Mouse (Mus musculus): ENCODE data around the gene Akap13. TPM values are rescaled to one million over a fixed set of nuclear protein-coding genes. Genes with fewer than 3 reads are reported as not detected.
A peak's percentile ranks its signal among the peaks of the same experiment; 100 is the strongest.

Gene Akap13
- polyA plus RNA-seq, 1 experiment from 2014 or later, result 46.1 TPM

DNA sequence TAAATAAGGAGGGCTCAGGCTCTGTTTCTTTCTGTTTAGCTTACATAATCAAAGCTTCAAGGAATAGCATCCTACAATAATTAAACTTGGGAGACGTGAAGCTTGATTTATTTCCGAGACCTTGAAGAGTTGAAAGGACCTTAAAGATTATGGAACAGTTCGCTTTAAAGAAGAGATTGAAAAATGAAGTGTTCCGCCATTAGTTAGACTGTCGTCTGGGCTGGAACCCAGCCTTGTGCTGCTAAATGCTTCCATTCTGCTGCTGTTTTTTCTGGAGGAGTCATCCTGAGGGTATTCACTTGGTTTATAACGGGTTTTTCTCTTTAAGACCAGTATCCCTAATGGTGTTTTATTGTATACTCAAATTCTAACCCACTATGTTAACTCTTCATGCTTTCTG is 164.5 kb downstream of the Akap13 start:
- Histone ChIP-seq H3K9ac (no peak overlapping the region), H3K27ac (replicated peaks) (no peak overlapping the region), H3K4me1 (no peaks in the 10 kb centered on the region), H3K4me2 (replicated peaks) (no peak overlapping the region), H3K4me3 (replicated peaks) (no peak overlapping the region), H3K27me3 (no peaks in the 10 kb centered on the region), H3K9me3 (replicated peaks) (no peaks in the 10 kb centered on the region), H3K36me3 (0 out of 2 replicates have a peak, but pooled peaks cover 3% of the 10 kb centered on the region)
- ATAC-seq (ENCODE audit: insufficient number of reproducible peaks, low FRiP score, low TSS enrichment, low read depth), result no peak
- 73% methylated on average over 6 of the region's 6 CpGs for WGBS

DNA sequence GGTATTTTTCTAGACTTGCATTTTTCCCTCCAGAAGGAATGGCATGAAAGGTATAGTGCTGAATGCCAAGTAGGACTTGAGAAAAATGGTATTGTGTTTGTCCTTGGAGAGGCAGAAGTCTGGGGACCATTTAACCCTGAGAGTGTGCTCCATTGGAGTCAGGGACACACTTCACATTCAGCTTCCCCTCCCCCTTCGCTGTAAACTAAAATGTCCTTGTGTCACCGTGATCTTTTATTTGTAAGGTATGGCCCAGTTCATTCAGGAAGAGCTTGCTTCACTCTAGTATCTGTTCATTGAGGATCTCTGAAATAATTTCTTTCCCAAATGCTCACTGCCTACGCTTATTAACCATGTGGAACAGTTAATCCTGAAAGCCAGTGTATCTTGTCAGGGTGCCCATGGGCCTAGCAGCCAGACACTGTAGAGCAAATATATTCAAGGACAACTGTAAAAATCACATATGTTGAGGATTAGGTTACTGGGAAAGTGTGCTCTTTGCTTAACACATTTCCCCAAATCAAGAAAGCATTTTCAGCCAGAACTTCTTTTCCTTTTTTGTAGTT is 165.1 kb downstream of the Akap13 start:
- 76% methylated on average over 3 of the region's 3 CpGs for WGBS
- ATAC-seq (ENCODE audit: insufficient number of reproducible peaks, low FRiP score, low TSS enrichment, low read depth), result no peak
- 0 out of 2 replicates have a peak, but pooled peaks cover 3% of the 10 kb centered on the region for H3K36me3 ChIP-seq
- H3K4me1 ChIP-seq, result no peaks in the 10 kb centered on the region
- no peak overlapping the region for H3K4me2 ChIP-seq (replicated peaks)
- H3K27ac ChIP-seq (replicated peaks), result no peak overlapping the region; the same call in 1 of the 2 replicates
- no peaks in the 10 kb centered on the region for H3K9me3 ChIP-seq (replicated peaks)
- no peak overlapping the region for H3K9ac ChIP-seq
- no peaks in the 10 kb centered on the region for H3K27me3 ChIP-seq
- H3K4me3 ChIP-seq (replicated peaks), result no peak overlapping the region

DNA sequence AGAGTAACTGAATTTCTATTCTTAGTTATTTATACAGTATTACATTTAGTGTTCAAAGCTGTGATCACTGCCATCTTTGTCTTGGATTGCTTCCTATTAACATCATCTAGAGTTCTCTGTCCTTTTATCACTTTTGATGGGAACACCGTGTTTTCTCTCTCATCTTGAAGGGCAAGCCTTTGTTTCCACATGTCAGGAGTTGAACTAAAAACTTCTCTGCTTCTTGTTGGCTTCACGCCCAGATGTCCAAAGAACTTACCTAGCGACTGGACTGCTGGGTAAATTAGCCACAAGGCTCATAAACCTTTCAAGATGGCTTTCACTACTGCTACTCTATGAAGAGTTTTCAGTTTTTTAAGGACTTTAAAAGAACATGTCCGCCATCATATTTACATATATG is 165.6 kb downstream of the Akap13 start:
- Histone ChIP-seq H3K9me3 (replicated peaks) (no peaks in the 10 kb centered on the region), H3K4me1 (no peaks in the 10 kb centered on the region), H3K4me3 (replicated peaks) (no peak overlapping the region), H3K36me3 (0 out of 2 replicates have a peak, but pooled peaks cover 3% of the 10 kb centered on the region), H3K27me3 (no peaks in the 10 kb centered on the region), H3K9ac (no peak overlapping the region), H3K4me2 (replicated peaks) (no peak overlapping the region), H3K27ac (replicated peaks) (no peak overlapping the region; the same call in 1 of the 2 replicates)
- no peak for ATAC-seq (ENCODE audit: insufficient number of reproducible peaks, low FRiP score, low TSS enrichment, low read depth)
- WGBS, result 82% methylated on average over 4 of the region's 4 CpGs

DNA sequence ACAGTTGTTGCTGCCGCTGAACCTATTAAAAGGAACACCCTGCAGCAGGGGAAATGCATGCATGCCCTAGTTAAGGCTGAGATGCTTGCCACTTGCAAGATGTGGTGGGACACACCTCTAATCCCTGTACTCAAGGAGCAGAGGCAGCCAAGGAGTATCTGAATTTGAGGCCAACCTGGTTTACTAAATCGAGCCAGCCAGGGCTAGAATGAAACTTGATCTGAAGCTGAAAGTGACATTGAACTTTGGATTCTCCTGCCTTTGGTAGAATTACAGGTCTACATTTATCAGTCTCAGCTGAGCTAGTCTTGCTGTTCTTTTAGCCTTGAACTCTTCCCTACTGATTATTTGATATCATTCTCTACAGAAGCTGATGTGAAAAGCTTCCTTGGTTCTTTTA is 172.5 kb downstream of the Akap13 start:
- no peaks in the 10 kb centered on the region for H3K9me3 ChIP-seq (replicated peaks)
- H3K27me3 ChIP-seq, result no peaks in the 10 kb centered on the region
- H3K4me1 ChIP-seq, result 0 out of 2 replicates have a peak, but pooled peaks cover 12% of the 10 kb centered on the region
- no peak overlapping the region for H3K4me3 ChIP-seq (replicated peaks)
- H3K36me3 ChIP-seq, result no peaks in the 10 kb centered on the region
- 38% methylated on average over 2 of the region's 2 CpGs for WGBS
- H3K27ac ChIP-seq (replicated peaks), result no peak overlapping the region
- H3K9ac ChIP-seq, result no peak overlapping the region
- H3K4me2 ChIP-seq (replicated peaks), result no peak overlapping the region
- no peak for ATAC-seq (ENCODE audit: insufficient number of reproducible peaks, low FRiP score, low TSS enrichment, low read depth)

DNA sequence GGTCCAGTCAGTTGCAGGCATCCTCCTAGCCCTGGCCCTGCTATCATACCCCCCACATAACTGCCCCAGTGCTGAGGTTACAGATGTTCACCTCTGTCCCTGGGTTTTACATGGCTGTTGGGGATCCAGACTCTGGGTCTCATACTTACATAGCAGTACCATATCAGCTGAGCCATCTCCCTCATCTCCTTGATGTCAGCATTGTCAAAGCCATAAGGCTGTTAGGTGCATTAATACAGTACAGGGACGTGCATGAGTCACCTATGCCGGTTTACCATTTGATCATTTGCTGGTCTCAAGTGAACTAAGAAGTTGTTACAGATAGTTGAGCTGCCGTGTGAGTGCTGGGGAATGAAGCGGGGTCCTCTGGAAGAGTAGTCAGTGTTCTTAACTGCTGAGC is 174.3 kb downstream of the Akap13 start:
- Histone ChIP-seq H3K4me1 (0 out of 2 replicates have a peak, but pooled peaks cover 13% of the 10 kb centered on the region), H3K4me3 (replicated peaks) (no peak overlapping the region), H3K36me3 (no peaks in the 10 kb centered on the region), H3K9me3 (replicated peaks) (no peaks in the 10 kb centered on the region), H3K9ac (no peak overlapping the region), H3K27me3 (no peaks in the 10 kb centered on the region), H3K4me2 (replicated peaks) (no peak overlapping the region), H3K27ac (replicated peaks) (no peak overlapping the region)
- 82% methylated on average over 4 of the region's 4 CpGs for WGBS
- ATAC-seq (ENCODE audit: insufficient number of reproducible peaks, low FRiP score, low TSS enrichment, low read depth), result no peak

DNA sequence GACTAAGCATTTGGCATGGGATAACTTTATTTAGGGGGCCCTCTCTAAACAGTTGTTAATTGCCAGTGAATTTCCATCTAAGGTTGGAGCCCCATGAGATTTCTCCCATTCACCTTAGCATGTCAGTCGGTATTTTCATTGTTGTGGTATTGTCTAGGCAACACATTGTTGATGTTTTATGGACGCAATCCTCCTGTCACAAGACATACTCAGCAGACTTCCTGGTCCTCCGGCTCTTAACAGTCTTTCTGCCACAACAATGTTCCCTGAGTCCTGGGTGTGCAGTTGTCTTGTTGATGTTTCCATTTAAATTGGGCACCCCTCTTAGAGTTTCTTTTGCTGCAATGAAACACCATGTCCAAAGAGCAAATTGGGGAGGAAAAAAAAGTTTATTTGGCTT is 177.6 kb downstream of the Akap13 start:
- no peak for ATAC-seq (ENCODE audit: insufficient number of reproducible peaks, low FRiP score, low TSS enrichment, low read depth)
- no peak overlapping the region for H3K4me2 ChIP-seq (replicated peaks)
- no peaks in the 10 kb centered on the region for H3K27me3 ChIP-seq

DNA sequence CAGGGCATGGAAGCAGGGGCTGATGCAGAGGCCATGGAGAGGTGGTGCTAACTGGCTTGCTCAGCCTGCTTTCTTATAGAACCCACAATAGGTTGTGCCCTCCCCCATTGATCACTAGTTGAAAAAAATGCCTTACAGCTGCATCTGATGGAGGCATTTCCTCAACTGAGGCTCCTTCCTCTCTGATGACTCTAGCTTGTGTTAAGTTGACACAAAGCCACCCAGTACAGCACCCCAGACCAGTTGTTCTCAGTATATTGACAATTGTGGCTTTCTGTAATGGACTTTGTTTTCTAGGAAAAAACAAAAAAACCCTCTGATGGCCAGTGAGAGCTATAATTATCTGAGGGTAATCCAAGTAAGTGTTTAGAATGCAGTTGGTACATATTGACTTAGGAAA is 178.1 kb downstream of the Akap13 start:
- H3K27ac ChIP-seq (replicated peaks), result 0 out of 2 replicates have a peak overlapping the region, but pooled peaks have one; percentile 39
- H3K9ac ChIP-seq, result no peak overlapping the region
- no peaks in the 10 kb centered on the region for H3K36me3 ChIP-seq
- H3K27me3 ChIP-seq, result no peaks in the 10 kb centered on the region
- H3K9me3 ChIP-seq (replicated peaks), result no peaks in the 10 kb centered on the region
- 0 out of 2 replicates have a peak, but pooled peaks cover 5% of the 10 kb centered on the region for H3K4me1 ChIP-seq
- H3K4me3 ChIP-seq (replicated peaks), result no peak overlapping the region
- H3K4me2 ChIP-seq (replicated peaks), result no peak overlapping the region
- ATAC-seq (ENCODE audit: insufficient number of reproducible peaks, low FRiP score, low TSS enrichment, low read depth), result no peak

More for the DNA sequence above, 177.6 kb downstream of the Akap13 start:
- Histone ChIP-seq H3K4me3 (replicated peaks) (no peak overlapping the region), H3K4me1 (0 out of 2 replicates have a peak, but pooled peaks cover 8% of the 10 kb centered on the region), H3K9me3 (replicated peaks) (no peaks in the 10 kb centered on the region), H3K27ac (replicated peaks) (no peak overlapping the region), H3K36me3 (no peaks in the 10 kb centered on the region), H3K9ac (no peak overlapping the region)
- WGBS, result 70% methylated on average over 3 of the region's 3 CpGs

DNA sequence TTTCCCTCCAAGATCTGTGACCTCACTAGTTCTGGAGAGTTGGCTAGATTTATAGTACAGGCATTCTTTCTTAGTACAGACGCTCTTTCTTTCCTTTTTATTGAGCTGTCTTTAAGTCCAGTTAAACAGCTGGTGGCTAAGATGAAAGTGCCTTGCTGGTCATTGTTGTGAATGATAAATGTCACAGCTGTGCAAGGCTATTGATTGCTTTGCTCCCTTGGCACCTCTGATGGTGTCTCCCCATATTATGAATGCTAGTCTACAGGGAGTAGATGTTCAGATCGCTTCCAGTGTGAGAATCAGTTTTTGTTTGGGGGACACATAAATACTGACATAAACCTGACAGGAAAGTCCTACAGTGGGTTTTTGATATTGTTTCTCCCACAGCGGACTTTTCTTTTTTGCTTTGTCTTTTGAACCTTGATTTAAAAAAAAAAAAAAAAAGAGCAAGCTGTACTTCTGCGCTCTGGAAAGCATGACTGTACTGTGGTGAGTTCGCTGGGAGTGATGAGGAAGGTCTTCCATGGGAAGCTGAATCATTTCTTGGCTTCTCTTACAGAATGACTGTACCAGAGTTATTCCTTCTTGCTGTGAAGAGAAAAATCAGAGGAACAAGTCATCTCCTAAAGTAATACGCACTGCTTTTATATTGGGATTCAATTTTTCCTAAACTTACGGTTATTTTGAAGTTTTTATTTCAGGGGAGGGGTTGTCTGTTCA is 178.6 kb downstream of the Akap13 start:
- H3K9ac ChIP-seq, result no peak overlapping the region
- H3K27me3 ChIP-seq, result no peaks in the 10 kb centered on the region
- H3K27ac ChIP-seq (replicated peaks), result no peak overlapping the region
- H3K4me1 ChIP-seq, result 0 out of 2 replicates have a peak, but pooled peaks cover 5% of the 10 kb centered on the region
- H3K4me2 ChIP-seq (replicated peaks), result no peak overlapping the region
- H3K36me3 ChIP-seq, result no peaks in the 10 kb centered on the region
- 75% methylated on average over 7 of the region's 7 CpGs for WGBS
- H3K9me3 ChIP-seq (replicated peaks), result no peaks in the 10 kb centered on the region
- H3K4me3 ChIP-seq (replicated peaks), result no peak overlapping the region
- ATAC-seq (ENCODE audit: insufficient number of reproducible peaks, low FRiP score, low TSS enrichment, low read depth), result no peak

DNA sequence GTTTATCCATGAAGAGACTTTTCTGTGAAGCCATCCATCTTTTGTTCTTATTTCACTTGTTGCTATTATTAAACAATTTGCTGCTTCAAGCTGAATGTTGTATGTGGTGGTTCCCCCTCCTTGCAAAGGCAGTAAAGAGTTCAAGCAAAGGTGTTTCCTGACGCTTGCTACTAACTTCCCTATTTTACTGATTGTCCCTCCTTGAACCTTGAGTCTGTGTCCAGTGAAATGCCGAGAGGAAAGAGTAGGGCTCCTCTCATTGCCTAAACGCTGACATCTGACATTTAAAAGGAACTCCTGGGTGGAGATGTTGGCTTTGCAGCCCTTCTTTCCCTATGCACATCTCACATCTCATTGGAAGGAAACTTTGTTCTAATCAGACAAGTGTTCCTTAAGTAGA is 183.4 kb downstream of the Akap13 start:
- no peak for ATAC-seq (ENCODE audit: insufficient number of reproducible peaks, low FRiP score, low TSS enrichment, low read depth)
- no peak overlapping the region for H3K9ac ChIP-seq
- 54% methylated on average over 3 of the region's 3 CpGs for WGBS
- H3K36me3 ChIP-seq, result no peaks in the 10 kb centered on the region
- H3K4me1 ChIP-seq, result peaks cover 30% of the 10 kb centered on the region
- no peak overlapping the region for H3K4me3 ChIP-seq (replicated peaks)
- no peaks in the 10 kb centered on the region for H3K27me3 ChIP-seq
- H3K9me3 ChIP-seq (replicated peaks), result no peaks in the 10 kb centered on the region
- H3K4me2 ChIP-seq (replicated peaks), result no peak overlapping the region
- 0 out of 2 replicates have a peak overlapping the region, but pooled peaks have one; percentile 24 for H3K27ac ChIP-seq (replicated peaks)

DNA sequence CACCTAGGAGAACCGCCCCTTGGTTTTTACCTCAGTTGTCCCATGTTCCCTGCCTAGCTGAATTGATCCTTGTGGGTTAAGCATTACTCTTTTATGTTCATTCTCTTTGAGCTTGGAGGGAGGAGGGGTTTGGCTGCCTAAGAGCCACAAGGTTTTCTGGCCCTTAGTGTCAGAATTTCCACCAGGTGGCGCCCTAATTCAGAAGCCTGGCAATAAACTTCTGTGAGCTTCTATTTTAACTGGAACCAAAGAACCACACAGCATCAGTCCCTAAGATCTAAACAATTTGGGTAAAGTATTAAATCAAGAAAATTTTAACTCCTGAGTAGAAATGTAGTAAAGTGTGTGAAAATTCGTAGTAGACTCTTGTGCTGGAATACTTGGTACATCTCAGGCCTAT is 184.2 kb downstream of the Akap13 start:
- ATAC-seq (ENCODE audit: insufficient number of reproducible peaks, low FRiP score, low TSS enrichment, low read depth), result peak; percentile 16; the same call in 1 of the 2 replicates
- 0 out of 2 replicates have a peak overlapping the region, but pooled peaks have one; percentile 9 for H3K4me2 ChIP-seq (replicated peaks)
- 25% methylated on average over 3 of the region's 3 CpGs for WGBS

DNA sequence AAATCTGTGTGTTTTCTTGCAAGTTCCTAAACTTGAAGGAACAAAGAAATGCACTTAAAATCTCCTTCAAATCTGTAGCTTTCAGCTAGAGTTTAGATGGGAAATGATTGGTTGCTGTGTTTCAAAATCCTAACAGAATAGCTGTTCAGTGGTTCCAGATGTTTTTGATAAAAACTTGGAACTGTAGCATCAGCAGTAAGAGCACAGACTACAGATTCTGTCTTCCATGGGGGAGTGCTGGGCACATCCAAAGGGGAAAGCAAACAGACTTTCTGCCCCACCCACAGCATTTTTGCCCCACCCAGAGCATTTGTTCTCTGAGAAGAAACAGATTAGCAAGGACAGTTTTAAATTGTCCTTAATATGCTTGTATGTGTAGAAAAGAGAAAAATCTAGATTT is 184.7 kb downstream of the Akap13 start:
- Histone ChIP-seq H3K9ac (no peak overlapping the region), H3K9me3 (replicated peaks) (no peaks in the 10 kb centered on the region), H3K4me1 (peaks cover 34% of the 10 kb centered on the region), H3K4me2 (replicated peaks) (0 out of 2 replicates have a peak overlapping the region, but pooled peaks have one; percentile 9), H3K36me3 (no peaks in the 10 kb centered on the region), H3K4me3 (replicated peaks) (no peak overlapping the region), H3K27me3 (no peaks in the 10 kb centered on the region), H3K27ac (replicated peaks) (peak overlapping the region; percentile 93)
- peak; percentile 64; the same call in 1 of the 2 replicates for ATAC-seq (ENCODE audit: insufficient number of reproducible peaks, low FRiP score, low TSS enrichment, low read depth)

More for the DNA sequence above, 184.2 kb downstream of the Akap13 start:
- H3K4me3 ChIP-seq (replicated peaks), result no peak overlapping the region
- H3K4me1 ChIP-seq, result peaks cover 32% of the 10 kb centered on the region
- peak overlapping the region; percentile 93 for H3K27ac ChIP-seq (replicated peaks)
- H3K9ac ChIP-seq, result no peak overlapping the region
- H3K27me3 ChIP-seq, result no peaks in the 10 kb centered on the region
- H3K36me3 ChIP-seq, result no peaks in the 10 kb centered on the region
- H3K9me3 ChIP-seq (replicated peaks), result no peaks in the 10 kb centered on the region

Measured in embryonic facial prominence, embryonic 15.5 days (tissue).